Mouse (Mus musculus) heart, adult 18-20 months (tissue): ENCODE data around the gene Cdhr1. TPM values are rescaled to one million over a fixed set of nuclear protein-coding genes. Genes with fewer than 3 reads are reported as not detected.
A peak's percentile ranks its signal among the peaks of the same experiment; 100 is the strongest.

Experiments used
- DNase-seq, 2 experiments: peaks; one replicate each; pipeline ENCODE4 v3.0.0; 2021 to 2022; ENCODE audit warnings: mixed read lengths in 1 of 2
- total RNA-seq, 2 experiments: library from RNA; stranded (reverse); gene quantifications; 2 replicates each; pipeline ENCODE4 v1.2.3; 2021

The Cdhr1 gene
- total RNA-seq, 2 experiments from 2014 or later, result 0.05 TPM; not detected in 1

DNA sequence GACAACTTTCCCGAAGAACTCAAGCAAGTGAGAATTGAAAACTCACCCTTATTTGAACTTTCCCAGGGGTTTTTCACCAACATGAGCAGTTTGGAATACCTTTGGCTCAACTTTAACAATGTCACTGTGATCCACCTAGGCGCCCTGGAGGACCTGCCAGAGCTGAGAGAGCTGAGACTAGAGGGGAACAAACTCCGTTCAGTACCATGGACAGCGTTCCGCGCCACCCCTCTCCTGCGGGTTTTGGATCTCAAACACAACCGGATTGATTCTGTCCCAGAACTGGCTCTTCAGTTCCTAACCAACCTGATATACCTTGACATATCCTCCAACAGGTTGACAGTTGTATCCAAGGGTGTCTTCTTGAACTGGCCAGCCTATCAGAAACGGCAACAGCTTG lies 29.6 kb downstream of the Cdhr1 start:
- peak; percentile 4 to 46 for DNase-seq

DNA sequence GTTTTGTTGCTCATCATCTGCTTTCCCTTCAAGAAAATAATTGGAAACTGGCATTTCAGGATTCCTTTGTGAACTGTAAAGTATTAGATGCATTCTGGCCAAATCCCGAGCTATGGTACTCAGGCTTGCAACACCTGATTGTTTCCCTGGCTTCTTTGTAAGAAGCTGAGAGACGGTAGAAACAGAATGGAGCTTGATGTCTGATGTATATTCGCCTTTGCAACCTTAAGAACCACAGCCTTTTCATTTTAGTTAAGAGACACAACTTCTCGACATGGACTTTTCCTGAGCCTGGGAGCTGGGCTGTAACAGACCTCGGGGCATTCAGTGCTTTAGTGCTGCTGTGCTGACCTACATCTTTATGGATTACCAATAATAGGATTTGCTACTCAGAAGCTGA lies 30.5 kb downstream of the Cdhr1 start, which contains the start of gene Lrit2:
Lrit2 (plus strand) TSS at position 301 of the 400 bp plus-strand sequence.
- no peak for DNase-seq

DNA sequence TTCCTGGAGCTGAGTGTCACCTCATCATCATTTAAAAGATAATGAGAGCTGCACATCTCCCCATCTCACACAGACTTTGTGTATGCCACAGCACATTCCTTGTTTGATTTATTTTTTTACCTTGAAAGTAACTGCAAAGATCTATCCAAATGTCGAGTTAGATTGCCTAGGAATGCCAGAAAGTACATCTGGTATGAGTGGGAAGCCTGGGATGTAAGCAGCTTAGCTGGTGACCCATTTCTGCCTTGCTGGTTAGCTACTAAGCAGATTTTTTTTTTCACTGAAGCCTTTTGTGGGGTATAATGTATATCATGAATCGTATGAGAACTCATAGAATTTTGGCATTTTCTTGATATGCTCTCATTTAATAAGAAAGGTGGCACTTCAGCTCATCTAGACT lies 31.5 kb downstream of the Cdhr1 start:
- DNase-seq, result no peak

DNA sequence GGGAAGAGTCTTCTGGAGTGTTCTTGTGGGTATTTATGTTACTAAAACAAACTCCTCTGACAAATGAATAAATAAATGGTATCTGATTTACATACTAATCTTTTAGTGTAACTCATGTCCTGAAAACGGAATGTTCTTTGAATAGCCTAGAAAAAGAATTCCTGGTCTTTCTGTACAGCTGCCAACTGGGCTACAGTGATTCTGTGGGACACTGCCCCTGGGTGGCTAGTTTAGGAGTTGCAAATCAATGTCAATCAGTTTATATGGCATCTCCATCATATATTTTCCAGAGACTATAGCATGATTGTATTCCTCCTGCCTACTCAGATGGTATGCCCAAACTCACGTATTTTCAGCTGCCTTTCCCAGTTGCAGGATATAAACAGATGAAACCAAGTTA lies 33.3 kb downstream of the Cdhr1 start:
- DNase-seq, result no peak

DNA sequence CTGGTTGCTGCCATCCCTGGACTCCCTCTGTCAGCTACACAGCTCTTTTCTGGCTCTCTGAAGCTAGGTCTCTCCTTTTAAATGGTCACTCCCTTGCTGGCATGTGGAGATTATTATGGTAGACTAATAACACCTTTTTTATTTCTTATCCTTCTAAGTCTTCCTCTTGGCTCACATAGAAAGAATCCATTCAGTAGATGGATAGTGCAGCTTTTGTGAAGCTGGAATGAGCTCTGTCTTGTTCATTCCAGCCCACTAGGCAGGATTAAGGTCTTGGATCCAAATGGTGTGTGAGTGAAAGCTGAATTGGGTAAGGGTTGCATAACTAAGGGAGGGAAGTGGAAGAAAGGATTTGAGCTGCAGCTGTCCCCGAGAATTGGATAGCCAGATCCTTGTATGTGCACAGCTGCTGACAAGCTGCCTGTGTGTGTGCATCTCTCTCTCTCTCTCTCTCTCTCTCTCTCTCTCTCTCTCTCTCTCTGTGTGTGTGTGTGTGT lies 49.2 kb downstream of the Cdhr1 start, which contains the start of gene Rgr:
Rgr (minus strand) TSS at position 51 of the 497 bp plus-strand sequence.
- DNase-seq, result no peak

DNA sequence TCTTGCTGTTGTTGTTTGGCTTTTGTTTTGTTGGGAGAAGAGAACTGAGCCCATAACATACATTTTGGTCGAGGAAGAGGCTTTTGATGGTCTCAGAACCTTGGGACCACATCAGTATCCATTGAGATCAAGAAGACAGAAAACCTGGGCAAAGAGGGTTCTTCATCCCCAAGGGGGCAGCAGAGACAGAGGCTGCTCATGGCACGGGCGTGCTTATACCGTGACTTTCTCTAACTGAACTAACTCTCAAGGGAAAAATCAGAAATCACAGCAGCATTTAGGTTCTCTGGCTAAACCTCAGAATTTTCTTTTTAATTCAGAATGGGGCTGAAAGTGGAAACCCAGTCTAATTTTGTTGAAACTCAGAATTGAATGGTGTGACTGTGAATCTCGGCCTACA lies 63.7 kb downstream of the Cdhr1 start:
- DNase-seq, result no peak

DNA sequence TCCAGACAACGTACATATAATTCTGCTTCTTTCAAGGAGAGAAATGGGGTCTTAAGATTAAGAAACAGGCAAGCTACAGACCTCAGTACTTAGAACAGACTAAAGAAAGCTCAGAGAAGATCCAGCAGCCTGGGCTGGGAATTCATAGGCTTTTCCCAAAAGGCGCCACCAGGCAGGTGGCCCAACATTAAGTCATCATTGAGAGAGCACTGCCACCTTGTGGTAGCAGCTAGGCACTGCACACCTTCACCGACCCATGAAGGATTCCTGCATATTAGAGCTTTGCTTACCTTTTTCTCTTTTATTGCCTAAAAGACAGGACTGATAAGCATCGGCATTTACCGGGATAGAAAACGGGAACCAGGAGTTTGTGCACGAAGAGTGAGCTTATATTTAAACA lies 64.9 kb downstream of the Cdhr1 start:
- DNase-seq, result peak; percentile 57 to 86

DNA sequence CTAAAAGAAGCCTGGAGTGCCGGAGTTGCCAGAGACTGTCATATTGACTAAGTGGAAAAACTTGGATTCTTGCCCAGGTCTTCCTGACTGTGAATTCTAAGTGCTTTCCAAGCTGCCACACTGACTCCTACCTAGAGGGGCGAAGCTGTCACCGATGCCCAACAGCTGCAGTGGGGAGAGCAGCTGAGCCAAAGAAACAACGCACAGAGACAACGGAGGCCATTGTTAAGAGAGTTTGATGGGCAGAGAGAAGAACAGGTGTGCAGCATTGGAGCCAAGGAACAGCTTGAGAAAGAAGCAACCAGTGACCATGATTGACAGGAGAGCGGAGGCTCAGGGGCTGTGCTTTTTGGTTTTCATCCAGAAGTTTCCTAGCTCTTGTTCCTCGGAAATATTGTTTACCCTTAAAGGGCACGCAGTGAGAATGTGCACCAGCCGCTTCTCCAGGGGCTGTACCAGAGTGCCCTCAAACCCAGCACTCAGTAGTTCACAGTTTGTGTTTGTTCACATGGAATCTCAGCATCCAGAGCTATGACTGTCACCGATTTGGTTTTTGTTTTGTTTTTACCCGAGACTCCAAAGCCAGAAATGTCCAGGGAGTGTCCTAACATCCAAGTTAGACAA lies 65.6 kb downstream of the Cdhr1 start:
- DNase-seq, result peak in 1 of 2 experiments; percentile 5

DNA sequence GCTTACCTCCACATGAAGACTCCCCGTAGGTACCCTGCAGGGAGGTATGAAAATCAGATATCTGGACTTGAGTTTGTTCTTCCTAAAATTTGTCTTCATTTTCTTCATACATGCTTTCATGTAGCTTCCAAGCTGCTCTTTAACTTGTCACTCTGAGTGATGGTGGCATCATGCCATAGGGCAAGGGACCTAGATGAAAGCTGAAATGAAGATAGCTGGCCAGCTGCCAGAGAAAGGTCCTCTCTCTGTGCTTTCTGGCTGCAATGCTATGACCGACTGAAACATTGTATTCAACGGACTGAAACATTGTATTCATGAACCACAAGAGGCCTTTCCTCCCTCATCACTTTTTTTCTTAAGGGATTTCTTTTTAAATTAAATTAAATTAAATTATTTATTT lies 69.6 kb downstream of the Cdhr1 start:
- no peak for DNase-seq

DNA sequence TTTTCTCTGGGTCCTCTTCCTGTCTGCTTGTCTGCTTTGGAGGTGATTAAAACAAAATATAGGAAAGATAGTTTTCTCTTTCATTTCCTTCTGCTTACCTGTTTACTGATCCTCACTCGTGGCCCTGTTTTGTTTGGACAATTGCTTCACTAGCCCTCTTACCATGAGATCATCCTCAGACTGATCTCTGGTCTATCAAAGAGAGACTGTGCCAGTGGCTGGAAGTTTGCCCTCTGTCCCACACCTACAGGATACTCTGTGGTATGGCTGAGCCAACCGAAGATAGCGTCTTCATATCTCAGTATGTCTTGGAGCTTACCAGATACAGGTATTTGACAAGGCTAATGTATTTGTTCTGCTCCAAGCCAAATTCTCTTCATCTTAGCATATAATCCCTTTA lies 70.2 kb downstream of the Cdhr1 start:
- no peak for DNase-seq

Other genes with a start within 250 kb of the Cdhr1 start
- gene Ccser2, start 129.6 kb downstream of the Cdhr1 start, total RNA-seq, result 100 to 1,000 TPM; 114 to 118 TPM
- not detected for gene Rgr, start 49.4 kb downstream of the Cdhr1 start, total RNA-seq
- gene Lrit1, start 43.5 kb downstream of the Cdhr1 start, total RNA-seq, result not detected
- gene Lrit2, start 30.4 kb downstream of the Cdhr1 start, total RNA-seq, result not detected
- under 1 TPM in 1 of 2 experiments, not detected in 1; 0.57 TPM for gene 2610528A11Rik, start 15.7 kb upstream of the Cdhr1 start, total RNA-seq
- gene Ghitm, start 36.9 kb upstream of the Cdhr1 start, total RNA-seq, result 100 to 1,000 TPM; 653 to 717 TPM